Mouse (Mus musculus): ENCODE data around the gene Kazald1. TPM values are rescaled to one million over a fixed set of nuclear protein-coding genes. Genes with fewer than 3 reads are reported as not detected.

The Kazald1 gene
- total RNA-seq, 2 experiments from 2014 or later: 5.1 to 6.2 TPM

- no peak for DNase-seq
These were observed 26.2 kb upstream of the Kazald1 start for GRCm38 (mm10) chr19:45048644-45049365.

GRCm38 (mm10) chr19:45049523-45049922 lies 25.5 kb upstream of the Kazald1 start:
- no peak for DNase-seq

- no peak for DNase-seq
These were observed 21.6 kb upstream of the Kazald1 start for GRCm38 (mm10) chr19:45053451-45053850.

- no peak for DNase-seq
These were observed 19.9 kb upstream of the Kazald1 start for GRCm38 (mm10) chr19:45054892-45055690.

DNA sequence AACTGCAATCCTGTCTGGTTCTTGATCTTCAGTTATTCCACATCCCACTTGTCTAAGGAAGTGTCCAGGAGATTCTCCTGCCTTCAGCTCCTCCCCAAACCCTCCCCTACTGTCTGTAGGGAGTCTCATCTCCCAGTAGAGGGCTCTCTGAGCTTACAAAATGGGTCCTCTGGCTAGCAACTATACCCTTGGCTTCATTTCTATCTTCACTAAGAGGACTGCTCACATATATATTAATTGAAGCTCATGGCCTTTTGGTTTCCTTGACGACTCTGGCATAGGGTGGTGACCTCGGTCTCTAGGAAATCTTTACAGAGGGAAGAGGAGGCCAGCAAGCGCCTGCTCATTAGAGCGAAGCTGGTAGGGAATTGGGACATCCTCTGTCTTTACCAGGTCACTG lies 18.7 kb upstream of the Kazald1 start:
- DNase-seq: peak; percentile 43

GRCm38 (mm10) chr19:45056908-45057698 lies 17.9 kb upstream of the Kazald1 start:
- DNase-seq: no peak

DNA sequence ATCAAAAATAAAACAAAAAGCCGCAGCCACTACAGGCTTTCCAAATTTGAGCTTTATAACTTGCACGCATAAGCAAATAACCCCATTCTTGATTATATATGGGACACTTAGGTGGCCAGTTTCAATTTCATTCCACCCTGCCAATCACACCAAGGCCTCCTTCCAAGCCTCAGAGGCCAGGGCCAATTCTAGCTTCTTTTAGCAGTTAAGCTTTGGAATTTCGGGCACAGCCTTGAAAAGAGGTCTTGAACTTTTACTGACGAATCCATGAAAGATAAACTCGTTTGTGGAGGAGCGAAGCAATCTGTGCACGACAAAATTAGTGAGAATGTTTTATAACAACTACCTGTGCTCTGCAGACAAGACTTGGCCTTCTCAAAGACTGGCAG lies 17.3 kb upstream of the Kazald1 start:
- no peak for DNase-seq

DNA sequence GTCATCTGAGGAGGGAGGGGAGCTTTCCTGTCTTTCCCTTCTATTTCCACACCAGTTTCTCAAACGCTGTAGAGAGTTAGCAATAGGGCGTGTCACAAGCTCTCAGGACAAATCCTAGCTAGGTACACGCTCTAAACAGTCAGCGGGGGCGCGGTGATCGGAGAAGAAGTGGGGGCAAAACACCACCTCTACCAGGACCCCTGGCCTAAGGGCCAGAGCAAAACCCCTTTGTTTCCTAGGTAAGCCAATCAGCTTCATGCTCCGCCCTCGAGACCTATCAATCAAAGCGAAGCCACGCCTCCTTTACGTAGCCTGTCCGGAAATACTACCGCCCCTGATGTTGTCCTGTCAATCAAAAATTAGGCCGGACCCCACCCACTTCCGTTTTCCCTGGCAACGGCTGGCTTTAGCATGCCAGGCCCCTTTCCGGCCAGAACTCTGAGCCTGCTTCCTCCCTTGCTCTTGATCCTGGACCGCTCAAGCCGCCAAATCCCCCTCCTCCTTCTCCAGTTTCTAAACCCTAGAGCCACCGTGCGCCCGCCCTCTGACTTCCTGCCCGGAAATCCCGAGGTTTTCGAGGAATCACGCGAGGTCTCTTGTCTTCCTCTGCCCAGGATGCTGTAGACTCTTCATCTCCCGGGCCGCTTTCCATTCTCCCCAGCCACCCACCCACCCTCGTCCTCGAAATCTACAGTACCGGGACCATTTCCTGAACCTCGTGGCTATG lies 16.8 kb upstream of the Kazald1 start:
- peak; percentile 96 for DNase-seq

DNA sequence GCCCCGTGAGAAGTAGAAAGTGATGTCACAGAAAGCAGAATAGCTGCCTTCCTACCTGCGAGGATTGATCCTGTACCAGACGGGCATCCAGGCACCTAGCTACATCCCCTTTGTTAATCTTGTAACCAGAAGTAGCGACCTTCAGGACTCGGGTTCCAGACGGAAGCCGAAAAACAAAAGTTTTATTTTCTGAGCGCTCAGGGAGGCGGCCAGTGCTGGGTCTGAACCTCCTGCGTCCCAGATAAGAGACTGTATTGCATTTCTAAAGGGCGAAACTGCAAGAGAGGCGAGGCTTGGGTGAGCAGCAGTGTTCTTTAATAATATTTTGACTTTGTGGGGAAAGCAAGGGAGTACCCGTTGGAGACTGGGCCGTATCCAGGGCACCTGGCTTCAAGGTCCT lies 16.2 kb upstream of the Kazald1 start:
- DNase-seq: no peak

DNA sequence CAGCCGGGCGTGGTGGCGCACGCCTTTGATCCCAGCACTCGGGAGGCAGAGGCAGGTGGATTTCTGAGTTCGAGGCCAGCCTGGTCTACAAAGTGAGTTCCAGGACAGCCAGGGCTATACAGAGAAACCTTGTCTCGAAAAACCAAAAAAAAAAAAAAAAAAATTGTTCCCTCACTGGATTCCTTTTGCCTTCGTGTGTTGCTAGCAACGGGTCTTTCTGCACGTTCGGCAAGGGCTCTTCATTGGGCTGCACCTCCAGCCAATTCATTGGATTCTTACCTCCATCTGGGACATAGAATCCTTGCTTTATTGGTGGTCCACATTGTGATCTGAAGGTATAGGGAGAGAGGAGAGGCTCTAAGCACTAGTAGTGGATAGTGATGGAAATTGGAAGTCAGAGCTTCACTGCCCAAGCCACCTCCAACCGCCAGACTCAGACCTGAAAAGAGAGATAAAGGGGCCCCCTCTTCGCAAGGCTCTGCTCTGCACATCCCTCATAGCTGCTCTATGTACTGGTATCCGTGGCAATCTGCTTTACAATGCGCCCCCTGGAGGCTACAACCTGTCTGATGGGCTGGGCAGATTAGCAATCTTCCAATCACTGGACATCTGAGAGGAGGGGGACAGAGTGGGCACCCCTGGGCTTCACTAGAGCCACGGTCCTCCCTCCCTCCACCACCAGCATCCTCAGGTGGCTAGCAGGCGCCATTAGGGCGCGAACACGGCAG lies 11.3 kb upstream of the Kazald1 start:
- no peak for DNase-seq

DNA sequence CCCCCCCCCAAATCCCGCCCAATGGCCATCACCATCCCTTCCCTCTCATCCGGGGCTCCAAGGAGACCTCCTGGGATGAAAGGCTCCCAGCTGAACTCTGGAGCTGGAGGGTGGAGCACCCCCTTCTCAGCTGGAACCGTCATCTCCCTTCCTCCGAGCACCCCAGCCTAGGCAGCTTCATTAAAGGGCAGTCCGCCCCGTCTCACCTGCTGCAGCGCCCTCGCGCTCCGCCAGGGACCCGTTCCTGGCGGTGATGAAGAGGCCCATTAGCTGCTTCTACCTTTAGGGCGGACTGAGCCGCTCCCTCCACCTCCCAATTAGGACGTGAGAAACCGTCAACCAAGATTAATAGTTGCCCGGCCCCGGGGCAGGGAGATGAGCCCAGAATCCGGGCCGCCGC lies 9.8 kb upstream of the Kazald1 start:
- no peak for DNase-seq

DNA sequence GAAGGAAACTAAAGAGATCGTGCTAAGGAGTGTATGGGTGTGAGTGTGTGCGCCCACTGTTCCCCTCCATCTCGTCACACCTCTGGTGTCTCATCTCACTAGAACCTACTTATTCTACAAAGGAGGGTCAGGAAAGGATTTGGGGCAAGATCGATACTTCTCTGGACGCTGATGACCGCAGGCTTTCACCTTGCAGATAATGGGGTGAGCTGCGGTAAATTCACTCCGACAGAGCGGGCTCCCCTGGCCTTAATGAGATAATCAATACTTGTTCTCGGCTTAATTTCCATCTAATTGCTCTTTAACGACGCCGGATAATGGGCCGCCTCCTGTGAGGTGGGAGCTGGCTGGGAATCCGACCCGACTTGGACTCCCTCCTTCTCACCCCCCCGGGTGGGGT lies 7.9 kb upstream of the Kazald1 start:
- DNase-seq: no peak

DNA sequence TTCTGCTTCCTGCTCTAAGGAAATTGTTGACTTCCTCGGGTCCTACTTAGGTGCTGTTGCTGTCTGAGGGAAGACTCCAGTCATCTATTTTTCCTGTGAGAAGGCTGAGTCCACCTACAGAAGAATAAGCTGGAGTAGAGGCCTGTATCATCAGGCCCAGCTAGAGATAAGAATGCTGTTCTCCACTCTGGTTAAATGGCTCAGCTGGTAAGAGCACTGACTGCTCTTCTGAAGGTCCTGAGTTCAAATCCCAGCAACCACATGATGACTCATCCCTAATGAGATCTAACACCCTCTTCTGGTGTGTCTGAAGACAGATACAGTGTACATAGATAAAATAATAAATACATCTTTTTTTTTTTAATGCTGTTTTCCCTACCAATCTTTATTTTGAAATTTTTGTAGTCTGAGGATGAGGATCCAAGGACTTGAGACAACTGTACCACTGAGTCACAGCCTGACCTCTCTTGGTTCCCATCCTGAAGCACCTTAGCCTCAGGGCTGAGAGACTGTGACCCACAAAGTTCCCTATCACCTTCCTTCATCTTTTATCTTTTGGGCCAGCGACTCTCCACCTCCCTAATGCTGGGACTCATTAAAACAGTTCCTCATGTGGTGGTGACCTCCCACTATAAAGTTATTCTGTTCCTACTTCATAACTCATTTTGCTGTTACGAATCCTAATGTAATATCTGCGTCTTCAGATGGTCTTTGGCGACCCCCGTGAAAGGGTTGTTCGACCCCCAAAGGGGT lies 7.1 kb upstream of the Kazald1 start:
- DNase-seq: no peak

GRCm38 (mm10) chr19:45073871-45074542 lies 1.0 kb upstream of the Kazald1 start:
- peak; percentile 93 for DNase-seq

GRCm38 (mm10) chr19:45075323-45076035 lies 438 bp downstream of the Kazald1 start:
- peak; percentile 47 for DNase-seq

DNA sequence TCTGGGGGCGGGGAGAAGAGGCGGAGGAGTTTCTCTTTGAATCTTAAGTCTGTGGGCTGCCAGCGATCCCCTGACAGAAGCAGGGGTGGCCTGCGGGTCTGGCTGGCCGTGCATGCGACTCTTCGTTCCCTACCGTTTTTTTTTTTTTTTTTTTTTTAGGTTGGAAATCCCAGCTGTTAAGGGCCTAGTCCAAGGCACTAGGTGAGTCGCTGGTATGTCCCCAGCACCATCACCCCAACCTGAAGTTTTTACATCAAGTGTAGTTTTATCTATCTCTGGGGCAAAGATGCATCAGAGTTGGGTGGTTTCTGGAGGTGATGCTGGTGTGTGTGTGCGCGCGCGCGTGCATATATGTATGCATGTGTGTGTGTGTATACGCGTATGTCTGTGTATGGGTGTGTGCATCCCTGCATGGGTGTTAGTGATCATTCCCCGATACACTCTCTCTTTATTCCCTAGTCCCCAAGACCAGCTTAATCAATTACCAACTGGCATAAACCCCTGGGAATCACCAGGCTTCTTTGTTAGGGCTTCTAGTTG lies 1.1 kb downstream of the Kazald1 start:
- DNase-seq: no peak

GRCm38 (mm10) chr19:45076586-45077510 lies 1.8 kb downstream of the Kazald1 start:
- DNase-seq: peak; percentile 73

Data from heart, postnatal 4 days (tissue).